Mouse (Mus musculus): ENCODE results near the gene Dpm3.

The Dpm3 gene

GRCm38 (mm10) chr3:89294195-89294594 is 35.0 kb downstream of the Dpm3 start:
- no peak for DNase-seq (ENCODE audit: low spot score)

DNA sequence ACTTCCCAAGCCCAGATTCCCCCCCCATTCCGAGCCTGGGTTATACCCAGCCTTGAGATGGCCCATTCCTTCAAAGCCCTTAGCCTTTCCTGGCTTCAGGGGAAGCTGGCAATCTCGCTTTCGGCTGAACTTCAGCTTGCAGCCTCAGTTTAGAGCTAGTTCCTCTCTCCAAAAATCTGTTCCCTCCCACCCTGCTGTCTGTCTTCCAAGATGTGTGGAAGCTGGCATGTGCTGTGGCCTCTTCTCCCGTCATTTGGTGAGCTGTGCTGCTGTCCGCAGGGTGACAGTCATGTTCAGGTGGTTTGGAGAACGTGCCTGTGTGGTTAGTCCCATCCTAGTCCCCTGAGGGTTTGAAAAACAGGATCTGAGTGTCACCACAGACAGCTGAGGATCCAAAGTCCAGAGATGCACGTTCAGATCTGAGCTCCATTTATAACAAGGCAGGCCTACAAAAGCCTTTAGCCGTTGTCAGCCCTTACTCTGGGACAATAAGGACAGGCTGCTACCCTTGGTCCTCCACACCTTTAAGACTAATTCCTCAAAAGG is 36.6 kb downstream of the Dpm3 start:
- DNase-seq (ENCODE audit: low spot score): no peak

GRCm38 (mm10) chr3:89296761-89297396 is 37.7 kb downstream of the Dpm3 start:
- no peak for DNase-seq (ENCODE audit: low spot score)

DNA sequence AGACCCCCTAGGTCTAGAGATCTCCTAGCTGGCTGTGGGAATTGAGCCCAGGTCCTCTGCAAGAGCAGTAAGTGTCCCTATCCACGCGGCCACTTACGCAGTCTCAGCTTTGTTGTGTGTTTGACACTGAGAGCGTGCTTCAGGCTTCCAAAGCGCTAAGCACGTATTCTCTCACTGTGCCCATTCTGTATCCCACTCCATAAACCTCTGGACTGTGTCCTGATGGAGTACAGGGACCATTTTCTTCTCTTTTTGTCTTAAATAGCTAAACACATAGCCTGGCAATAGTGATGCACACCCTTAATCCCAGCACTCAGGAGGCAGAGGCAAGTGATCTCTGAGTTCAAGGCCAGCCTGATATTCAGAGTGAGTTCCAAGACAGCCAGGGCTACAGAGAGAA is 39.8 kb downstream of the Dpm3 start:
- no peak for DNase-seq (ENCODE audit: low spot score)

- no peak for DNase-seq (ENCODE audit: low spot score)
These were observed 40.3 kb downstream of the Dpm3 start for GRCm38 (mm10) chr3:89299499-89299898.

GRCm38 (mm10) chr3:89300071-89300470 is 40.9 kb downstream of the Dpm3 start:
- DNase-seq (ENCODE audit: low spot score): no peak

DNA sequence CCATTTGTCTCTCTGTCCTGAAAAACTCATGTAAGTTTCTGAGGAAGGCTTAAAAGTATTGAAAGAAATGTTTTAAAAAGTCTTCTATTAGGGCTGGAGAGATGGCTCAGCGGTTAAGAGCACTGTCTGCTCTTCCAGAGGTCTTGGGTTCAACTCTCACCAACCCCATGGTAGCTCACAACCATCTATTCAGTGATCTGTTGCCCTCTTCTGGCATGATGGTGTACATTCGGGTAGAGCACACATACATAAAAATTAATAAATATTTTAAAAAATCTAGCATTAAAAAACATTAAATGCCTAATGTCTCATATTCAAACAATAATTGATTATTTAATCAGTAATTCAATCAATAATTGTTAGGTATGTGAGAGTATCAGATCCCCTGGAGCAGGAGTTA is 41.4 kb downstream of the Dpm3 start:
- no peak for DNase-seq (ENCODE audit: low spot score)

GRCm38 (mm10) chr3:89304440-89304839 is 45.3 kb downstream of the Dpm3 start:
- DNase-seq (ENCODE audit: low spot score): no peak

DNA sequence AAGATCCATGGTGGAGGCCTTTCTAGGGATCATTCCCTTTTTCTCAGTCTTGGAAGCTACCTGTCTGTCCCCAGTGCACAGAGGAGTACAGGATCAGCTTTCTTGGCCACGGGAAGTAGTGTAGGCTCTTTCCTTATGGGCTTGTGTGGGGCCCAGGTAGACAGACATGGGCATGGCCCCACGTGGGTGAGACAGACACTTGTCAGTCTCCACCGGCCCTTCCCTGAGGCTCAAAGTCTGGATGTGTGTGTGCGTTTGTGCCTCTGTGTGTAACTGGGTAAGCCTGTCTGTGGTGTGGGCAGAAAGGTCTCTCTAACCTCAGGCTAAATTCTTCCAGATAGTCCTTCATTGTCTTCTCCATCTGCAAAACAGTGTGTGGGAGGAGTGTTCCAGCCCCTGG is 45.9 kb downstream of the Dpm3 start:
- no peak for DNase-seq (ENCODE audit: low spot score)

- DNase-seq (ENCODE audit: low spot score): no peak
These were observed 46.6 kb downstream of the Dpm3 start for GRCm38 (mm10) chr3:89305551-89306325.

DNA sequence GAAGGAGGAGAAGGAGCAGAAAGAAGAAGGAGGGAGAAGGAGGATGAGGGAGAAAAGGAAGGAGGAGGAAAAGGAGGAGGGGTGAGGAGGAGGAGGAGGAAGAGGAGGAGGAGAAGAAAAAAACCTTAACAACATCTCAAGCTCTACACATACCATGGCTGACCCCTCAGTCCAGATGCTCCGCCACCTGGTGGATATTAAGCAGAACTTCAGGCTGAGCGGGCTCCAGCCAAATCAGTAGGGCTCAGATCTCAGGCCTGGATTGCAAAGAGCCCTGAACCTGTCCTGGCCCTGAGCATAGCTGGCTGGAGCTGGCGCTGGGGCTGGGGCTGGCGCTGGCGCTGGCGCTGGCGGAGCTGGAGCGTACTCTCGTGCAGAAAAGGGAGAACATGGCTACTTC is 48.9 kb downstream of the Dpm3 start:
- DNase-seq (ENCODE audit: low spot score): peak; percentile 87

GRCm38 (mm10) chr3:89314340-89314739 is 55.2 kb downstream of the Dpm3 start:
- no peak for DNase-seq (ENCODE audit: low spot score)

GRCm38 (mm10) chr3:89314791-89315190 is 55.6 kb downstream of the Dpm3 start:
- no peak for DNase-seq (ENCODE audit: low spot score)

DNA sequence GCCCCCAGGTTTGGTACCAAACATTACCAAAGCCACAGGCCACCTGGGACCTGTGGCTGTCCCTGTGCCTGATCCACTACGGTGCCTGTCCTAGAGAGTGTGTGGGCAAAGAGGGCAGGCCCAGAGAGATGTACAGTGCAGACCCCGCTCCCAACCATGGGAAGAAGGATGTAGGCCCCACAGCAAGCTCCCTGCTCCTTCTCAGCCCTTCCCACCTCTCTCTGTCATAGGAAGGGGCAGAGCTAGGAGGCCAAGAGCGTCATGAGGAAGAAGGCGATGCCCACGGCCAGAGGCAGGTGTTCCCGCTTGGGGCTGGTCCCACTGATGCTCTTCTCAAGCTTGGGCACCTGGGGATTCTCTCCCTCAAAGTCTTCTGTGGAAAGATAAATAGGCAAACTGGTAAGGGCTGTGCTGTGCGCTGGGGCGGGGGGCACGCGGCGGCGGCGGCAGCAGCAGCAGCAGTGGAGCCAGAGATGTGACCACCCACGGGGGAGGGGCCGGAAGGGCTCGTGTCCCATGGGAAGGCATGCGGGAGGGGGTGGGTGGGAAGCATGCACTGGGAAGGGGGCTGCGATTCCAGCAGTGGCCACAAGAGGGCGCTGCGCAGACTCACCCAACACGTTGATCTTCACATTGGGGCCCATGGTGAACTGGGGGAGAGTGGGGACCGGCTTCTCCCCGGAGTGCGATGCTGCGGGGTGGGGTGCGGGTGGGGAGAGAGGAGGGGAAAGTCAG is 56.2 kb downstream of the Dpm3 start:
- peak; percentile 94 for DNase-seq (ENCODE audit: low spot score)

DNA sequence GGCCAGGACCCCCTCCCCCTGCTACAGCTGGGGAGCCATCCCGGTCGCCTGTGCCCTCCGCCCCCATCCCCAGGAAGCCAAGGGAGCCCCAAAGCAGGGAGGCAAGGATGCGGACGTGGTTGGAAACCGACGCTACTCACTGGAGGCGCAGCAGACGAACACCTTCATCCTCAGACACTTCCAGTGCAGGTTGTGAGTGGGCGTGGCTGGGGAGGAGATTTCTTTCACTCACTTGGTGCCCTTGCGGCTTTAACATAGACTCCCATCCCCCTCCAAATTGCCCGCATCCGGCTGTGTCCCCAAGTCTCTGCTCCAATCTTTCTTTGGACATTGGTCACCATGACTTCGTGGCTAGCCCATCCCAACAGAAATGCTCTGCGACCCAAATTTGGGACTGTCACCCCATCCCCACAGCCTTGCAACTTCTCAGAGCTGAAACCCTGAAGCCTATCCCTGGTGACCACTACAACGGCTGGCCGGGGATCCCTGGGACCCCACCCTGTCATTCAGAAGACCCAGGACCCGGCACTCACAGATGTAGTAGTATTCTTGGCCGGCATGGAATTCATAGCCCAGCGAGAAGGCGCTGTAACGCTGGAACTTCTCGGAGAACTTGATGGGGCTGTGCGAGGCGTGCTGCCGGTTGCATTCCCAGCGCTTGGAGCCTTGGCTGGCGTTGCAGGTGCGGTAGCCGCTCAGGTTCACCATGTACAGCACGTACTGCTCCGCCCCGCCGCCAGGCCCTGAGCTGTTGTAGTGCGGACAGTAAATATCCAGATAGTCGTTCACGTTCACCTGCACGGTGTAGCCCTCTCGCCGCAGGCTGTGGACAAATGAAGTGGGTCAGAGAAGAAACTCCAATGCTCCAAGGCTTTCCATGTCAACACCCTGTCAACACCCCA is 57.0 kb downstream of the Dpm3 start:
- DNase-seq (ENCODE audit: low spot score): no peak

Measured in retina, embryonic 14.5 days (tissue).